Mouse (Mus musculus): Measurements from ENCODE around the gene Map1s.

DNA sequence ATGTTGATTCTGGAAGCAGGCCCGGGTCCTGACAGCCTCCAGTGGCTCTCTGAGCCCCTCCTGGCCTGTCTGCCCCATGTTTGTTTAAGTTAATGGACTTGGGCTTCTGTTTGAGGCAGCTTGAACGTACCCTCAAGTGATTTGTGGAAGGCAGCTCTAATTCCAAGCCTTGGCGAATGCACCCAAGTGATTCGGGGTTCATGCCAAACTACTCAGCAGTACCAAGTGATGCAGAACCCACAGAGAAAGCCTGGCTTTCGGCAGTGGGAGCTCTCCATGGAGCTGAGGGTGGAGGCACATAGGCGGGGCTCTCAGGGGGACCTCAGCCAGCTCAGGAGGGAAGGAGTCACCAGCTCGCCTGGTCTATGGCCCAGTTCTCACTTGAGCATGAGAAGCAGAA is 29.1 kb downstream of the Map1s start:
- TF ChIP-seq CTCF (IDR thresholded peaks at IDR 0.05; ENCODE audit: control insufficient read depth, insufficient read depth, insufficient replicate concordance, low read depth, low read length), result no peak
- TF ChIP-seq POLR2A (IDR thresholded peaks at IDR 0.05; ENCODE audit: control insufficient read depth, low read depth, low read length), result no peak
